Mouse (Mus musculus) inflammation-experienced regulatory T-cells, adult 6 months (primary cell): Measurements from ENCODE around the gene Aldh1a2. TPM values are rescaled to one million over a fixed set of nuclear protein-coding genes. Genes with fewer than 3 reads are reported as not detected.

ENCODE experiments used
- ATAC-seq: one replicate; pipeline ENCODE4 v1.8.0; 2017
- polyA plus RNA-seq, 3 experiments: library from polyadenylated mRNA; unstranded; fragments of 100-300 nt; shearing (Covaris generic); gene quantifications; one replicate each; pipeline ENCODE4 v1.2.1; 2017

Aldh1a2 gene
- under 1 TPM in 1 of 3 experiments, not detected in 2; 0.20 TPM for polyA plus RNA-seq

- ATAC-seq, result no peak
Observed at GRCm38 (mm10) chr9:71215248-71216035, at the start of gene Aldh1a2. TSS of gene Aldh1a2 (plus strand) at chr9:71215789.

- no peak for ATAC-seq
Observed at GRCm38 (mm10) chr9:71166019-71166705, 49.4 kb upstream of the Aldh1a2 start.

GRCm38 (mm10) chr9:71166871-71167465, 48.6 kb upstream of the Aldh1a2 start:
- ATAC-seq, result no peak

GRCm38 (mm10) chr9:71167473-71168215, 47.9 kb upstream of the Aldh1a2 start:
- no peak for ATAC-seq

DNA sequence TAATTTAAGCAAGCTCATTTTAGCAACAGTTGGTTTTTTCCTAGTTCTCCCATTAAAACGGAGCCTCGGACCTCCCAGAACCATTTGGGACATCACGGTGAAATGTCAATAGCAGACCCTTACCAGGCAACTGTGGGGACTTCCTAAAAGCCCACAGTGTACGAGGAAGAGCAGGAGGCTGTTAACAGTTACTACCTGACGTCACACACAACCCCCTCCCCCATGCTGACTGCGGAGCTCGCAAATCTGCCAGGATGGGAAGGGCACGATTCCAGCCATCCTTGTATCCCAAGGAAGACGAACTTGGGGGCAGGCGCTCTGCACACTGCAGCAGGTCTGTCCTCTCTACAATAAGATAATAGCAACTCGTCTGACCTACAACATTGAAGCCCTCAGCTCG, 47.1 kb upstream of the Aldh1a2 start, which contains the start of gene Aqp9:
Gene Aqp9, minus strand, starts transcription at position 172 of the 400 bp plus-strand sequence.
- ATAC-seq, result no peak

GRCm38 (mm10) chr9:71173533-71173932, 42.1 kb upstream of the Aldh1a2 start:
- ATAC-seq, result no peak

GRCm38 (mm10) chr9:71174316-71174975, 41.1 kb upstream of the Aldh1a2 start:
- ATAC-seq, result no peak

DNA sequence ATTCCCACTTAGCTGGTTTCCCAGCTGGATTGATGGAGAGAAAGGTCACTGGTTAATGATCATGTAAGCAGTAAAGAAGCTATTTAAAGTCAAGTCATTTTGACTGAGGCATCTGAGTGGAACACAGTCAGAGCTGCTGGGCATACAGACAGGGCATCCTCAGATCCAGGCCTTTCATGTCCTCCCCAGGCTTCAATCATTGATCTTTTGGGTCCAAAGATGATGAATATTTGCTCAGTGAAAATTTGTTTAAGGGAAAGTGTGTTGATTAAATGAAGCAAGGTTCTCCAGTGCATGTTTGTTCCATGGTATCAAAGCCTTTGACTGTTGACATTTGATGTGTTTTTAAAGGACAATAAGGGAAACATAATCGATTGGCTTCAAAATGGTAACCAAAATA, 39.9 kb upstream of the Aldh1a2 start:
- ATAC-seq, result no peak

DNA sequence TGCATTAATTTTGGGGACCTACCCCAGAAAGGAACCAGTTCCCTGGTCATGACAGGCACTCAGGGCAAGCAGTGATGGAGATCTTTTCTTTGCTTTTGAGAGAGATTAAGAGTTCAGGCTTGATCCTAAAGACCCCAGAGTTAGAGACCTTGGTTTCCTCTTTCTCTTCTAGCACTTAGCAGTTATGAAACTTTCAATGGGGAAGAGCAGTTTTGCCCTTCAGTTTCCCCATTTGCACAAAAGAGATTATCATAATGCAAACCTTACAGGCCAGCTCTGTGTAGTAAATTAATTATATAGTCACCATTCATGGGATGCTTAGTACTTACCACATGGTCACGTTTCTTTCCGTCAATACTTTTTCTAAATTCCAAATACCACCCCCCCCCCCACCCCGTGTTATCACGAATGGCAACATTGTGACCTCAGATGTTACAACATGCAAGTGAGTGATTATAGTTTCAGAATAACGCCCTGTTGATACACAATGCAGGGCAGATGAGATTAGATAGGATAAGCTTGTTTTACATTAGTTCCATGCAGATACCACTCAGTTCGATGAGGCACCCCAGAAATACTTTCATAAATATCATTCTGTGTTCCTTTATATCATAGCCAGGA, 36.2 kb upstream of the Aldh1a2 start:
- no peak for ATAC-seq

GRCm38 (mm10) chr9:71179964-71180700, 35.5 kb upstream of the Aldh1a2 start:
- ATAC-seq, result no peak

- ATAC-seq, result no peak
Observed at GRCm38 (mm10) chr9:71185285-71185684, 30.3 kb upstream of the Aldh1a2 start.

DNA sequence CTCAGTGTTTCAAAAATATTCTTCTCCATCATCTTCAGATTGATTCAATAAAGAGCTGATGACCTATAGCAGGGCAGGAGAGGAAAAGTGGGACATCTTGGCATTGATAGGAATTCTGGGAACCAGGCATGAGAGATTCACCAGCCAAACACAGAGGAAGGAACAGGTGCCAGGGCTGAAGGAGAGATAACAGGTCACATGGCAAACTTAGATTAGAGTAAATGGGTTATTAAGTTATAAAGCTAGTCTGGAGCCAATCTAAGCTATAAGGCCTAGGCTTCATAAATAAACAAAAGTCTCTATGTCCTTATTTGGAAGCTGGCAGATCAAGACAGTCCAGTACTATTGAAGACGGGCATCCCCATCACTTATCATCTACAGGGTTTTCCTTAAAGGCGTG, 29.8 kb upstream of the Aldh1a2 start:
- no peak for ATAC-seq

DNA sequence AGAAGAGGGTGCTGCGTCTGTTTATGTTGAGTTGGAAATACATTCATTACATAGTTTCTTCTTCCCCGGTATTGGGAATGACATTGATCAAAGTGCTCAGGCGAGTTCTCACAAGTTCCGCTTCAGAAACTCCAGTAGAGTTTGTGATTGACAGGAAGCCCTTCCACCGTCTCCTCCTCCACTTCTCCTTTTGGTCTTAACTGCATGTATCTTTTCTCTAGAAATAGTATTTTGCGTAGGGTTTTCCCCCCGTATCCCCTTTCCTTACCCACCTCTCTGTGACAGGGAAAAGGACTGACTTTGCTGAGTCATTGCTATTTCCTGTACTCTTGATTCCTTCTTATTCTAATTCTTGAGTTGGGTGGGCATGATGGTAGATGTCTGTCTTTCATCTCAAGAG, 28.2 kb upstream of the Aldh1a2 start:
- no peak for ATAC-seq

DNA sequence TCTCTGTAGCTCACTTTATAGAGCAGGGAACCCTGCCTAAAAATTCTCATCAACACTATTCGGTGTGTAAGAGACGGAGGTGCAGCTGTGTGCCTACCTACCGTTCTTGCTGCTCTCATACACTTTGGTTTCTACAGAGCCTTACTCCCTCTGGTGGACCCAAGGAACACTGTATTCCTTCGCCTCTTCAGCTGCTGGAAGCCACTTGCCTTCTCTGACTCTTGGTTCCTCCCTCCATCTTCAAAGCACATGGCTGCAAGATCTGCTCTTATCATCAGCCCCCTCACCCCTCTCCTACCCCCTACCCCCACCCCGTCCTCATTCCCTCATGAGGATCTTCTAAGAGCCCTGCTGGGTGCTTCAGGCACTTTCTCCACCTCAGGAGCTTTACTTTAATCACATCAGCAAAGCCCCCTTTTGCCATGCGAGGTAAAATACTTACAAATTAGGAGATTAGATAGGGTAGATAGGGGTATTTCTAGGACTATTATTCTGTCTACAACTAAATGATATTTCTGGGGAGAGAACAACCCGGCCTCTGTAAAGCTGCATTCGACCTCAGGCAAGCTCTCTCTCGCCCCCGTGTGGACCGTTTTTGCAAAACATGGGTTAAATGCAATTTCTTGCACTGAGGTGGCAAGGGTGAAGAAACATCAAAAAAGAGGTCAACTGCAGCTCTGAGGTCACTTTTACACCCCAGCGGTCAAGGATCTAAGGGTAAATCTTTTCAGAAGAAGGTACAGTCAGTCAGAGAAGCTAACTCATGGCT, 26.8 kb upstream of the Aldh1a2 start:
- no peak for ATAC-seq

- ATAC-seq, result no peak
Observed at GRCm38 (mm10) chr9:71198826-71199225, 16.8 kb upstream of the Aldh1a2 start.

- peak; percentile 60 for ATAC-seq
Observed at GRCm38 (mm10) chr9:71202265-71202664, 13.3 kb upstream of the Aldh1a2 start.

- no peak for ATAC-seq
Observed at GRCm38 (mm10) chr9:71209299-71209698, 6.3 kb upstream of the Aldh1a2 start.

DNA sequence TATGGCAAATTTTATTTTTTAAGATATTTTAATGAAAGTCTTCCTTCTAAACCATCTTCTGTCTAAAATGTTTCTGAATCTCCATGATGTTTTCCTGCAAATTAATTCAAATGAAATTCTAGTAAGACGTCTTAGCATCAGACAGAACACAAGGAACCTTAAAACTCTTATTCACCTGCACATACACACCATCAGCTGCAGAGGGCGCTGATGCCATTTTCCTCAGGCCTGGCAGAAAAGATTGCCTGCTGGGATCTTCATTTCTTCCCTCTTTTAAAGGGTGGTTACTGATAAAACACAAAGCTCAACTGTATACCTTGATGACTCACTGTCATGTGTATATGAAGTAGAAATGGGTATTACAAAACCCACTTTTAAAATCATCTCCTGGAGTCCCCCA, 4.7 kb upstream of the Aldh1a2 start:
- ATAC-seq, result no peak

GRCm38 (mm10) chr9:71213636-71214035, 2.0 kb upstream of the Aldh1a2 start:
- no peak for ATAC-seq
